Mouse (Mus musculus) layer of hippocampus, postnatal 10 days (tissue): Measurements from ENCODE around the gene Nadsyn1. TPM values are rescaled to one million over a fixed set of nuclear protein-coding genes. Genes with fewer than 3 reads are reported as not detected.

Experiments
- DNase-seq, 2 experiments: peaks; one replicate each; pipeline ENCODE4 v3.0.0; 2021; ENCODE audit warnings: low spot score in 2 of 2
- microRNA-seq, 2 experiments: library from miRNA; unstranded; fragments of <30 nt; microRNA quantifications; one replicate each; pipeline ENCODE4 v1.2.0; 2021
- total RNA-seq, 2 experiments: library from RNA; stranded (reverse); gene quantifications; 2 replicates each; pipeline ENCODE4 v1.2.3; 2021

Nadsyn1 gene
- total RNA-seq, 2 experiments from 2014 or later, result 6.1 to 6.4 TPM

- DNase-seq, result no peak
Measured at GRCm38 (mm10) chr7:143755357-143756124, 67.1 kb downstream of the Nadsyn1 start.

GRCm38 (mm10) chr7:143753990-143754715 is 68.5 kb downstream of the Nadsyn1 start:
- peak; percentile 62 to 64 for DNase-seq

- no peak for DNase-seq
Measured at GRCm38 (mm10) chr7:143752606-143753005, 70.0 kb downstream of the Nadsyn1 start.

GRCm38 (mm10) chr7:143752056-143752455 is 70.6 kb downstream of the Nadsyn1 start:
- DNase-seq, result no peak

- no peak for DNase-seq
Measured at GRCm38 (mm10) chr7:143751380-143751779, 71.3 kb downstream of the Nadsyn1 start.

GRCm38 (mm10) chr7:143749045-143749444 is 73.6 kb downstream of the Nadsyn1 start:
- no peak for DNase-seq

- DNase-seq, result peak; percentile 96 to 97
Measured at GRCm38 (mm10) chr7:143748041-143748868, 74.4 kb downstream of the Nadsyn1 start.

Small RNA genes within 50 kb of the gene (microRNA-seq; reads per million reads assigned to microRNA genes)
- 0 reads per million in 2 experiments for gene Gm22064

Other genes with a start within 250 kb of the Nadsyn1 start
- gene Cars, start 222.8 kb downstream of the Nadsyn1 start, total RNA-seq, result 10 to 100 TPM; 63.9 to 72.2 TPM
- gene Tnfrsf26, start 194.1 kb downstream of the Nadsyn1 start, total RNA-seq, result under 1 TPM; 0.18 to 0.25 TPM
- gene Tnfrsf22, start 173.2 kb downstream of the Nadsyn1 start, total RNA-seq, result 1 to 10 TPM; 4.2 to 5.1 TPM
- gene Tnfrsf23, start 137.0 kb downstream of the Nadsyn1 start, total RNA-seq, result 1 to 10 TPM; 2.1 to 2.3 TPM
- gene Osbpl5, start 65.9 kb downstream of the Nadsyn1 start, total RNA-seq, result 10 to 100 TPM; 48.5 to 48.6 TPM
- gene Mrgprg, start 55.9 kb downstream of the Nadsyn1 start, total RNA-seq, result not detected
- gene Mrgpre, start 38.3 kb downstream of the Nadsyn1 start, total RNA-seq, result 1 to 10 TPM; 9.1 to 9.4 TPM
- gene Dhcr7, start 296 bp upstream of the Nadsyn1 start, total RNA-seq, result 10 to 100 TPM; 80.0 to 85.0 TPM
- gene Gm498, start 44.0 kb upstream of the Nadsyn1 start, total RNA-seq, result not detected
- 100 to 1,000 TPM; 113 to 116 TPM for gene Shank2, start 179.1 kb upstream of the Nadsyn1 start, total RNA-seq